Mouse (Mus musculus) megakaryocyte-erythroid progenitor cell, adult 5 weeks (primary cell): ENCODE measurements around the gene Tlr8. TPM values are rescaled to one million over a fixed set of nuclear protein-coding genes. Genes with fewer than 3 reads are reported as not detected.

Source experiments
- polyA plus RNA-seq: library from polyadenylated mRNA; stranded (reverse); fragments of >175 nt; gene quantifications from 2 replicates; pipeline ENCODE4 v1.2.3, GENCODE M21; 2012

Gene Tlr8
- polyA plus RNA-seq = 0.11 TPM in 1 of 2 replicates, not detected in the other

GRCm38 (mm10) chrX:167264086-167264485 is at the start of gene Tlr8:
Gene Tlr8 (minus strand): TSS chrX:167264329.

GRCm38 (mm10) chrX:167208978-167209754 is 55.0 kb downstream of the Tlr8 start, which contains the start of gene Tmsb4x:
Gene Tmsb4x (minus strand): TSS chrX:167209315.

Other genes starting within 250 kb of the Tlr8 start
- gene Tmsb4x, start 55.0 kb downstream of the Tlr8 start, polyA plus RNA-seq = 126 and 155 TPM in 2 replicates
- gene Tlr7, start 66.2 kb upstream of the Tlr8 start, polyA plus RNA-seq = 0.04 and 1.0 TPM in 2 replicates
- 52.9 and 55.2 TPM in 2 replicates for gene Prps2, start 118.4 kb upstream of the Tlr8 start, polyA plus RNA-seq